Mouse (Mus musculus) A20 (cell line): ENCODE results near the gene Stard10.
A peak's percentile ranks its signal among the peaks of the same experiment; 100 is the strongest.

Experiments
- DNase-seq: peaks from one replicate; pipeline ENCODE4 v3.0.0-alpha.2; 2011; ENCODE audit warnings: low read depth, low spot score

Stard10 gene

GRCm38 (mm10) chr7:101330841-101331173 is 13.9 kb downstream of the Stard10 start:
- no peak for DNase-seq

GRCm38 (mm10) chr7:101332045-101332831 is 15.4 kb downstream of the Stard10 start:
- no peak for DNase-seq

DNA sequence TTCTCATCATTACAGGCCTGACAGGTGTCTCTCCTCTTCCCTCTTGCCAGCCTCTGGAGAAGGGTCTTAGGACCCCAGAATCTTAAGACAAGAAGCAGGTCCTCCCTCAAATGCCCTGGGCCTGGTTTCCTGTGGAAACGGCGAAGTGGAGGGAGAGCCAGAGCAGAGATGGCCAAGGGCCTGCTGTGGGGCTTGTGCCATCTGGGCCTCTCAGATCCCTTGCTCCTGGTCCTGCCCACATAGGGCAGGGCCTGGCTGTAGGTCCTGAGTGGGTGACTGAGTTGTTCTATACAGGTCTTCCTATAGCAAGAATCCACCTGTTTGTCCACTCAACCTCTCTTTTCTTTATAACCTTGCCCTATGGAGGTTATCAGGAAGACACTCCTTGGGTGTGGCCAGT is 18.3 kb downstream of the Stard10 start:
- DNase-seq: no peak

DNA sequence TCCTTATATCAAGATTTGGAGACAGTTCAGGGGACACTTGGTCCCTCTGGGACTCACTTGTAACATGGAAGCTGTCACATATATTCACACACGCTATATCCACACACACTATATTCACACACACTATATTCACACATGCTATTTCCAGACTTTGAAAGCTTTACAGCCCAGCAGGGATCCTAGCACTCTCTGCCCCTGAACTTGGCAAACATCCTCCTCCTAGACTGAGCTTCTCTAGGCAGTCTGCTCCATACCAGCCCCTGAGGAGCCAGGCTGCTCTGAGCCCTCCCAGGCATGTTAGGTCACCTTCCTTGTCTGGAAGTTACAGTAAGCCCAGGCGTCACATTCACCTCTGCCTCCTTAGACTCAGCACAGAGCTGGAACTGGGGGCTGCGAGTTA is 19.8 kb downstream of the Stard10 start:
- no peak for DNase-seq

DNA sequence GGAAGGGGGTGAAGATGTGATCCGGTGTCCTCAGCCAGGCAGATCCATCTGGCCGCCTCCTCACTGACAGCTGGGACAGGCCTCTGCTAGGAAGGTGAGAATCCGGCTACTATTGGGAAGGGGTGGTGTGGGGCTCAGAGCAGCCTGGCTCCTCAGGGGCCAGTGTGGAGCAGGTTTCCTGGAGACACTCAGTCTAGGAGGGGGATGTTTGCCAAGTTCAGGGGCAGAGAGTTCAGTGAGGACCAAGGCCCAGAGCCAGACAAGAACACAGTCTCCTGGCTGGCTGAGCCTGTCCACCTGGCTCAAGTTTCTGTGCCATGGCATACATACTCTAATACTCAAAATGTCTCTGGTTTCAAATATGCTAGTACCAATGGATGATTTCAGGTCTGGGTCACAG is 20.5 kb downstream of the Stard10 start:
- DNase-seq: no peak

GRCm38 (mm10) chr7:101341405-101341804 is 24.5 kb downstream of the Stard10 start:
- no peak for DNase-seq

GRCm38 (mm10) chr7:101343135-101343534 is 26.2 kb downstream of the Stard10 start:
- no peak for DNase-seq

- no peak for DNase-seq
Observed at GRCm38 (mm10) chr7:101344892-101345291, 28.0 kb downstream of the Stard10 start.

GRCm38 (mm10) chr7:101346991-101347390 is 30.1 kb downstream of the Stard10 start:
- DNase-seq: no peak

DNA sequence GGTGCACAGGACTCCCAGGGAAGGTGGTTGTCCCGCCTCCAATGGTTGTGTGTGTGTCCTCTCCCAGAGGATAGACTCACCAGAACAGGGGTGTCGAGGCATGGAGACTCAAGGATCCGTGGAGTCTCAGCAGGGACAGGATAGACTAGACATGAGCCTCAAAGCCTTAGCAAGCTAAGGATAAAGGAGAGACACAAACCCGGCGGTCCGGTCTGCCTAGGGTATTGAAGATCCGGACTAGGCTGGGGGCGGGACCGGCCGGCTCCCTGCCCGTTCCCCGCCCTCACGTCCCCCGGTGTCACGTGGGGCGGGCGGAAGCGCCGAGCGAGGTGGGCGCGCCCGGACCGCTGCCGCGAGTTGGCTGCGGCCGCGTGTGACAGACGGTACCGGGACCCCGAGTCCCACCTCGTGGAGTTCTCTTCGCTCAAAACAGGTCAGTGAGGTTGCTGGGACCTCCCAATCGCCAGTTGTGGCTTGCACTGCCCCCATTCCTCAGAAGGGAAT is 30.9 kb downstream of the Stard10 start, which contains the start of gene Arap1:
TSS of gene Arap1 (plus strand) at position 301 of the 504 bp plus-strand sequence.
- DNase-seq: peak; percentile 81

DNA sequence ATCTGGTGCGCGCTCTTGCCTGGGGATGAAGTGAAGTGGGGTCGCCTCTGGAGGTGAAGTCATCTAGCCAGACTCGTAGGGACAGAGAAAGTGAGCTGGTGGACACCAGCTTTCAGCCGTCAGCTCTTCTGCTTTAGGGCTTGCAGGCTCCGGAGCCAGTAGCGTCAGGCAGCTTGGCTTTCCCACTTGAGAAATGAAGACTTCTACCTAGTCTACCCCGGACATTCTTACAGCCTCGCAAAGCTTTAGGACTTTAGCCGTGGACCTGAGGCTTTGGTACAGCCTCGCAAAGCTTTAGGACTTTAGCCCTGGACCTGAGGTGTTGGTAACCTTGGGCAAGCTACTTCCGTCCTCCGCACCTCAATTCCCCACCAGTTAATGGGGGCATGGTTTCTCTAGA is 31.4 kb downstream of the Stard10 start:
- DNase-seq: peak; percentile 52

DNA sequence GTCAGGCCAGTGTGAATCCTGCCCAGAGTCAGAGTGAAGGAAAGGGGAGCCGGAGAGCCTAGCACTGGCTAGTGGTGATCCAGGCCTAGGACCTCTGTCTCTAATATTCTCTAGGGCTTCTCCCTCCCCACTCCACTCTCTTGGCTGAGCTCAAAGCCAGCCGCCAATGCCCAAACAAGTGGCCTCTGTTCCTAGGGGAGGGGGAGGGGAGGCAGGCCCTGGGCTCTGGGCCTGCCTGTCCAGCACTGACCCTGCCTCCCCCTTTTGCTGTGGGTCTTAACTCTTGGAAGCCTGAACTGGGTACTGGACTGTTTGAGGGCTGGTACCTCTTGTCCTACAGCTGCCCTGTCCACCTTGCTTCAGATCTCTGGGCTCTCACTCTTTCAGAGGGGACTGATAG is 33.0 kb downstream of the Stard10 start:
- DNase-seq: no peak

GRCm38 (mm10) chr7:101352404-101352803 is 35.5 kb downstream of the Stard10 start:
- DNase-seq: no peak

GRCm38 (mm10) chr7:101354423-101354822 is 37.5 kb downstream of the Stard10 start:
- DNase-seq: peak; percentile 44

GRCm38 (mm10) chr7:101355551-101356100 is 38.7 kb downstream of the Stard10 start:
- no peak for DNase-seq

DNA sequence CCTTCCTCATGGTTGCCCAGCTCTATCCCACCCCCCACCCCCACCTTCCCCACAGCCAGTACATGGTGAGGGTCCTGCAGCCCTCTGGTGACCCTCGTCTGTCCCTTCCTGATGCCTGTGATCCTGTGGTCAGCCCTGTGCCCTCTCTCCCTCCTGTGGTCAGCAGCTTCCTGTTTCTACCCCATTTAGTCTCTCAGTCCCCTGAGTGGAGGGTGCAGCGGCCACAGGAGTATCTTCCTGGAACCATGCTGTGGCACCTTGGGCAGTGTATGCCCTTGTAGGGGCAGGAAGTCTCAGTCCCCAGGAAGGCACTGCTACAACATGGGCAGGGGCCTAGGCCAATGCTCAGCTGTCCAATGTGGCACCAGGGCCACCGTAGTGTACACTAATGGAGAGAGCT is 40.0 kb downstream of the Stard10 start:
- no peak for DNase-seq

DNA sequence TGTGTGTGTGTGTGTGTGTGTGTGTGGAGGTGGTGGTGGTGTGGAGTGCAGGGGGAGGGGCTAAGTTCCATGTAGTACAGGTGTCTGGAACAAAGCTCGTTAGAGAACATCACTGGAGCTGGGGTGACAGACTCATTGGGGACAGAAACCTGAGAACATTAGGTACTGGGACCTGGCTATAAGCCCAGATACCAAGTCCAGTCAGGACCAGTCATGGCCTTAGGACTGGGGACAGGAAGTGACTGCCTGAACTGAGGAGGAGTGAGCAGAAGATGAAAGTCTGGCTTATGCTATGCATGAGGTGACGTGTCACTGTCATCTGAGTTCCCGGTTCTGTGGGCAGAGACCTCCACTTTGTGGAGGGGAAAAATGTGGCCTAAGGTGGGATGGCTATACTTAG is 43.5 kb downstream of the Stard10 start:
- DNase-seq: no peak

GRCm38 (mm10) chr7:101361021-101361420 is 44.1 kb downstream of the Stard10 start:
- DNase-seq: no peak

DNA sequence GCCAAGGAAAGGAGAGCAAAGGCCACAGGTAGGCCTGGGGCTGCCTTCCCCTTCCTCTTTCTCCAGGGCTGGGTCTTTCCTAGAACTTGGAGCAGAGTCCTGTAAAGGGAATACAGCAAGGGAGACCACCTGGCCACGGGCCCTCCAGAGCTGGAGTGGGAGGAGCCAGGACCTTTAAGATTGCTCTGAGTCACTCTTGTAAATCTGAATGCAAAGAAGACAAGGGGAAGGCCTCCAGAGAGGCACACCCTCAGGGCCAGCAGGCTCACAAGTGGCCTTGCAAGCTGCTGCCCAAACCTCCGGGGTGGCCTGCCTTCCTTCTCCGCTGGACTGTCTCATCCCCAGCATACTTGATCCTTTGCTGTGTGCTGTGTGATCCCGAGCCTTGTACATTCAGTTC is 44.9 kb downstream of the Stard10 start:
- DNase-seq: no peak

- DNase-seq: peak; percentile 24
Observed at GRCm38 (mm10) chr7:101362791-101363191, 45.9 kb downstream of the Stard10 start.

GRCm38 (mm10) chr7:101363914-101364313 is 47.0 kb downstream of the Stard10 start:
- DNase-seq: no peak

- DNase-seq: peak; percentile 53
Observed at GRCm38 (mm10) chr7:101367901-101368852, 51.3 kb downstream of the Stard10 start.
